Mouse (Mus musculus): ENCODE measurements around the gene Exoc6.

DNA sequence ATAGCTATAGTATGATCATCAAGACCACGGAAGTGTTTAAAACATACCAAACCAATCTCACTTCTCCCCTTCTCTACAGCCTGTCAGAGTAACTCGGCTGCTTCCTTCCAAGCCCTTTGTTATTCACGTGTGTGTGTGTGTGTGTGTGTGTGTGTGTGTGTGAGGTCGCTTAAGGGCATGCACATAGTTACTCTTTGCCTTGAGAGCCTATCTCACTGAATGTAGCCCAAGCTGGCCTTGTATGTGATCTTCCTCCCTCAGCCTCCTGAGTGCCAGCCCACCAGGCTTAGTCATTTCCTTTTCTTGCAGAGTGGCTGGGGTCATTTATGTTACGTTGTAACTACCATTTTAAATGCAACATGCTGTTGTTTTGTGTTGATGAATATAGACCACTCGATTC lies 115.0 kb downstream of the Exoc6 start:
- TF ChIP-seq POLR2A (IDR thresholded peaks at IDR 0.05; ENCODE audit: extremely low read depth, insufficient read depth, low read length) (no peak), CTCF (IDR thresholded peaks at IDR 0.05; ENCODE audit: low read depth, low read length) (no peak)
